Mouse (Mus musculus): ENCODE results near the gene Mei1.

DNA sequence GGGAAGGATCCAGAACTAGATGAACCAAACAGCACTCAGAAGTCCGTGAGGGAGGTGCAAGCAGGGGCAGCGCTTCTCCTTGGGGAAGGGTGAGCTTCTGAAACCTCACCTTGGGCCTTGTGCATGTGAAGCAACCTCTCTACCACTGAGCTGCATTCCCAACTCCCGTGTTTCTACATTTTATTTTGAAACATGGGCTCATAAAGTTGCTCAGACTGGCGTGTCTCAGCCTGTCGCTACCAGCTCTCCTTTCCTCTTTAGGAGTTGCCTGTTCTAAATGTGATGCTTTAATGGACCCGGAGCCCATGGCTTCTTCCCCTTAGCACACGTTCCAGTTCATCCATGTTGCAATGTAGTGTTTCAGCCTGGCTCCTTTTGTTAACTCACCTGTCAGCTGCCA lies 82.6 kb downstream of the Mei1 start:
- no peak for TF ChIP-seq CTCF (IDR thresholded peaks at IDR 0.05; ENCODE audit: low read depth, low read length)
- no peak for TF ChIP-seq GATA1 (IDR thresholded peaks at IDR 0.05; ENCODE audit: borderline replicate concordance, low read length)
- no peak for TF ChIP-seq TAL1 (conservative IDR thresholded peaks at IDR 0.05; ENCODE audit: low read depth, low read length)
- no peak for TF ChIP-seq POLR2AphosphoS5 (IDR thresholded peaks at IDR 0.05; ENCODE audit: insufficient replicate concordance, low read depth, low read length)
- TF ChIP-seq GATA2 (IDR thresholded peaks at IDR 0.05; ENCODE audit: borderline replicate concordance, low read depth, low read length) = no peak

Data from G1E (cell line).